Comparison of ENCODE assay signal across 27 mouse cellular contexts in the genomic region with DNA sequence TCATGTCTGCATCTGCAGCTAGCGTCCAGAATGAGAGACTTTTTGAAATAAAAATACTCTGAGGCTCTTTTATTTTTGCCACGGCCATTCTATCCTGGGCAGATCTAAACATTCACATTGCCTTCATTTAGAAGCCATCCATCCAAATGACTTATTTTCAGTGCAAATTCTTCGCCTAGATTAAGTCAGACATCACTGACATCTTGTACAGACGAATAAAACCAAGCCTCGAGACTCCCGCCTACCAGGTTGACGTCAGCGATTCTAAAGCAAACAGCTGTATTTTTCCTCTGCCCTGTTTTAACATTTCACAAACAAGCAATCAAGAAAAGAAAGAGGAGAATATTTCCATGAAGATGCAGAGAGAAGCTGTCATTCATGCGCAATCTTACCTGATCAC.
A peak's percentile ranks its signal among the peaks of the same experiment; 100 is the strongest.
DNase-seq lines count a peak whose midpoint lies in the region; ATAC-seq and TF ChIP-seq lines count a peak whose summit lies in the region.
"Had no signal": no experiment of that assay in that cellular context is flagged by ENCODE, and none has a peak within 500 bp of the region (broad histone marks: within the 10 kb centered on the region; RNA-seq: fewer than 3 reads in every experiment).

No protein-coding gene starts in this region.

- no peak overlapping the region for H3K4me3 ChIP-seq in embryonic facial prominence, embryonic 12.5 days
- no peak overlapping the region for H3K4me3 ChIP-seq in embryonic facial prominence, embryonic 10.5 days
- no peak overlapping the region for H3K4me3 ChIP-seq in kidney, postnatal 0 days (replicated peaks; ENCODE audit: low read depth, low read length)
- no peak overlapping the region for H3K4me3 ChIP-seq in neural tube, embryonic 15.5 days (replicated peaks)
- H3K4me3 ChIP-seq: forebrain, embryonic 13.5 days; heart, embryonic 15.5 days; kidney, embryonic 15.5 days; layer of hippocampus, adult 2 months; liver, embryonic 15.5 days had no signal

- H3K4me2 ChIP-seq in embryonic facial prominence, embryonic 12.5 days (replicated peaks), result 0 out of 2 replicates have a peak overlapping the region, but pooled peaks have one; percentile 20
- no peak overlapping the region for H3K4me2 ChIP-seq in kidney, postnatal 0 days (ENCODE audit: low read length)
- H3K4me2 ChIP-seq in neural tube, embryonic 15.5 days, result no peak overlapping the region
- H3K4me2 ChIP-seq: forebrain, embryonic 13.5 days; heart, embryonic 15.5 days; kidney, embryonic 15.5 days; liver, embryonic 15.5 days; lung, embryonic 14.5 days had no signal

- H3K27me3 ChIP-seq in embryonic facial prominence, embryonic 12.5 days, result no peaks in the 10 kb centered on the region
- H3K27me3 ChIP-seq in embryonic facial prominence, embryonic 10.5 days (replicated peaks; ENCODE audit: low read depth, poor library complexity, severe bottlenecking), result no peaks in the 10 kb centered on the region
- no peaks in the 10 kb centered on the region for H3K27me3 ChIP-seq in kidney, postnatal 0 days (ENCODE audit: insufficient read depth, low read length)
- no peaks in the 10 kb centered on the region for H3K27me3 ChIP-seq in neural tube, embryonic 15.5 days (replicated peaks)
- H3K27me3 ChIP-seq: CH12.LX; forebrain, embryonic 13.5 days; heart, embryonic 15.5 days; kidney, embryonic 15.5 days; liver, embryonic 15.5 days had no signal

- 0 out of 2 replicates have a peak overlapping the region, but pooled peaks have one; percentile 30 for H3K27ac ChIP-seq in embryonic facial prominence, embryonic 12.5 days
- H3K27ac ChIP-seq in embryonic facial prominence, embryonic 10.5 days (replicated peaks), result no peak overlapping the region
- no peak overlapping the region for H3K27ac ChIP-seq in kidney, postnatal 0 days
- no peak overlapping the region for H3K27ac ChIP-seq in neural tube, embryonic 15.5 days (replicated peaks)
- H3K27ac ChIP-seq: forebrain, embryonic 13.5 days; heart, embryonic 15.5 days; hindbrain, postnatal 0 days; kidney, embryonic 15.5 days; layer of hippocampus, adult 2 months; liver, embryonic 15.5 days had no signal

- H3K4me1 ChIP-seq in embryonic facial prominence, embryonic 12.5 days, result peaks cover 11% of the 10 kb centered on the region; the same call in 1 of the 2 replicates
- peaks cover 21% of the 10 kb centered on the region for H3K4me1 ChIP-seq in embryonic facial prominence, embryonic 10.5 days
- no peaks in the 10 kb centered on the region for H3K4me1 ChIP-seq in kidney, postnatal 0 days (replicated peaks; ENCODE audit: insufficient read depth, low read length)
- peaks cover 4% of the 10 kb centered on the region; the same call in 1 of the 2 replicates for H3K4me1 ChIP-seq in neural tube, embryonic 15.5 days
- H3K4me1 ChIP-seq: forebrain, embryonic 13.5 days; liver, embryonic 15.5 days had no signal

- no peaks in the 10 kb centered on the region for H3K9me3 ChIP-seq in embryonic facial prominence, embryonic 12.5 days
- no peaks in the 10 kb centered on the region for H3K9me3 ChIP-seq in embryonic facial prominence, embryonic 10.5 days
- H3K9me3 ChIP-seq in kidney, postnatal 0 days (replicated peaks; ENCODE audit: low read length), result no peaks in the 10 kb centered on the region
- no peaks in the 10 kb centered on the region for H3K9me3 ChIP-seq in neural tube, embryonic 15.5 days (replicated peaks)
- H3K9me3 ChIP-seq: forebrain, embryonic 13.5 days; heart, embryonic 15.5 days; kidney, embryonic 15.5 days; liver, embryonic 15.5 days had no signal

- H3K9ac ChIP-seq in embryonic facial prominence, embryonic 12.5 days, result no peak overlapping the region
- no peak overlapping the region for H3K9ac ChIP-seq in kidney, postnatal 0 days (ENCODE audit: low read depth, low read length)
- H3K9ac ChIP-seq in neural tube, embryonic 15.5 days (replicated peaks), result no peak overlapping the region
- H3K9ac ChIP-seq: forebrain, embryonic 13.5 days; heart, embryonic 15.5 days; kidney, embryonic 15.5 days; liver, embryonic 15.5 days; lung, embryonic 14.5 days had no signal

- no peak for TF ChIP-seq CTCF in kidney, postnatal 0 days (IDR thresholded peaks at IDR 0.05; ENCODE audit: low read depth)

- ATAC-seq in embryonic facial prominence, embryonic 12.5 days (ENCODE audit: insufficient number of reproducible peaks, insufficient read depth, low FRiP score, low TSS enrichment), result no peak
- ATAC-seq in kidney, postnatal 0 days (replicated peaks; ENCODE audit: low FRiP score, low read depth), result no peak
- no peak for ATAC-seq in neural tube, embryonic 15.5 days (ENCODE audit: low FRiP score)
- ATAC-seq: activated CD4-positive, CD25-positive, alpha-beta regulatory T cell, adult 4 months; forebrain, embryonic 13.5 days; hindbrain, postnatal 0 days had no signal

- DNase-seq in embryonic facial prominence, embryonic 10.5 days (ENCODE audit: low spot score), result no peak
- peak; percentile 38 for DNase-seq in kidney, postnatal 0 days (ENCODE audit: low spot score)
- DNase-seq in kidney, adult 18-20 months, result no peak
- peak; percentile 26 for DNase-seq in right cerebral cortex, adult 18-20 months
- no peak for DNase-seq in right cerebral cortex, postnatal 25 days
- DNase-seq in telencephalon, adult 2 months (ENCODE audit: low read depth, low spot score), result peak; percentile 42
- DNase-seq: adrenal gland, adult 2 months; adrenal gland, postnatal 36 days; cerebellum, adult 8-10 months; cerebellum, postnatal 25 days; gastrocnemius, postnatal 10 days; kidney, adult 11 months; kidney, postnatal 36 days; liver; lung, embryonic 14.5 days; lung, postnatal 14 days; midbrain, embryonic 14.5 days had no signal

- 56% methylated on average over 9 of the region's 9 CpGs for WGBS in embryonic facial prominence, embryonic 12.5 days
- 79% methylated on average over 9 of the region's 9 CpGs for WGBS in embryonic facial prominence, embryonic 10.5 days
- WGBS in kidney, postnatal 0 days, result 69% methylated on average over 9 of the region's 9 CpGs
- 78% methylated on average over 9 of the region's 9 CpGs for WGBS in neural tube, embryonic 15.5 days

- H3K36me3 ChIP-seq in embryonic facial prominence, embryonic 12.5 days, result no peaks in the 10 kb centered on the region
- H3K36me3 ChIP-seq in embryonic facial prominence, embryonic 10.5 days (replicated peaks), result no peaks in the 10 kb centered on the region
- no peaks in the 10 kb centered on the region for H3K36me3 ChIP-seq in kidney, postnatal 0 days (ENCODE audit: insufficient read depth, low read length)
- no peaks in the 10 kb centered on the region for H3K36me3 ChIP-seq in neural tube, embryonic 15.5 days
- H3K36me3 ChIP-seq: kidney, embryonic 15.5 days; liver, embryonic 15.5 days had no signal

Comparison
In these comparisons a context has a peak if more than half of its experiments do, and no peak if none do; other contexts are left out.
1. DNase-seq: peak in kidney, postnatal 0 days (single experiment), right cerebral cortex, adult 18-20 months (single experiment) and telencephalon, adult 2 months (single experiment); none in embryonic facial prominence, embryonic 10.5 days (single experiment), kidney, adult 18-20 months (single experiment) and right cerebral cortex, postnatal 25 days (single experiment).